Comparison of ENCODE assay signal across 9 mouse cellular contexts in the genomic region with DNA sequence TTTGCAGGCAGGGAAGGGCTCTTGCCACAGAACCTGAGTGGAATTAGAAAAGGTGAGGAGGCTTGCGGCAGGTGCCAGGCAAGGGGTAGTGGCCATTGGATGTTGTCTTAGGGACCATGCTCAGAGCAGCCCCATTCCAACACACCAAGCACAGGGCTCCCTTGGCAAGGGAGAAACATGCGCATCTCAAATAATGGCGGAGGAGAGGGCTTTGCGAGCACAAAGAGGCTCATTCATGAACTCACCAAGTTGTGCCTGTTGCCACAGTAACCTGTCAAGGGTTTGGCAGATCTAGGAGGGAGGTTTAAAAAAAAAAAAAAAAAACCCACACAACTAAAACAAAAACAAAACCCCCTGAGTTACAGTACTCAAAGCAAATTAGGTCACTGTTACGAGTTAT.
DNase-seq lines count a peak whose midpoint lies in the region; ATAC-seq and TF ChIP-seq lines count a peak whose summit lies in the region.
"Had no signal": no experiment of that assay in that cellular context is flagged by ENCODE, and none has a peak within 500 bp of the region (broad histone marks: within the 10 kb centered on the region; RNA-seq: fewer than 3 reads in every experiment).

No protein-coding gene starts in this region.

- peaks cover 6% of the 10 kb centered on the region; the same call in 1 of the 2 replicates for H3K4me1 ChIP-seq in kidney, embryonic 14.5 days (ENCODE audit: control insufficient read depth, insufficient read depth, low read length)
- H3K4me1 ChIP-seq in hindbrain, embryonic 14.5 days (replicated peaks; ENCODE audit: control insufficient read depth, insufficient read depth, low read length) = peaks cover 52% of the 10 kb centered on the region
- H3K4me1 ChIP-seq in midbrain, postnatal 0 days (ENCODE audit: insufficient read depth, low read length) = peaks cover 42% of the 10 kb centered on the region
- H3K4me1 ChIP-seq in thymus, adult 2 months (replicated peaks; ENCODE audit: control insufficient read depth, insufficient read depth, low read length) = no peaks in the 10 kb centered on the region

- no peak overlapping the region for H3K4me2 ChIP-seq in kidney, embryonic 14.5 days (replicated peaks; ENCODE audit: low read depth, low read length)
- H3K4me2 ChIP-seq in hindbrain, embryonic 14.5 days (replicated peaks) = no peak overlapping the region; the same call in 1 of the 2 replicates
- H3K4me2 ChIP-seq in midbrain, postnatal 0 days (ENCODE audit: low read depth, low read length, poor library complexity, severe bottlenecking) = no peak overlapping the region

- DNase-seq in kidney, postnatal 36 days = no peak
- DNase-seq in embryo, embryonic 11 days = peak; percentile 71
- DNase-seq in hindbrain, embryonic 14.5 days (ENCODE audit: low spot score) = peak; percentile 60
- peak; percentile 88 for DNase-seq in midbrain, postnatal 0 days (ENCODE audit: low spot score)
- no peak for DNase-seq in thymus, adult 2 months
- DNase-seq in lung, postnatal 25 days (ENCODE audit: low spot score) = no peak
- no peak for DNase-seq in urinary bladder, postnatal 10 days (ENCODE audit: low spot score)
- DNase-seq: B cell, adult 2 months had no signal

- ATAC-seq in kidney, embryonic 14.5 days (ENCODE audit: low FRiP score, low TSS enrichment) = peak; percentile 54; the same call in 1 of the 2 replicates
- ATAC-seq in hindbrain, embryonic 14.5 days (ENCODE audit: low FRiP score) = peak; percentile 83
- ATAC-seq in midbrain, postnatal 0 days (ENCODE audit: low FRiP score) = peak; percentile 76

- no peaks in the 10 kb centered on the region for H3K36me3 ChIP-seq in kidney, embryonic 14.5 days (ENCODE audit: control insufficient read depth, insufficient read depth, low read length)
- no peaks in the 10 kb centered on the region for H3K36me3 ChIP-seq in hindbrain, embryonic 14.5 days (replicated peaks; ENCODE audit: control insufficient read depth, insufficient read depth)
- H3K36me3 ChIP-seq in midbrain, postnatal 0 days (ENCODE audit: insufficient read depth, low read length) = no peaks in the 10 kb centered on the region
- no peaks in the 10 kb centered on the region for H3K36me3 ChIP-seq in thymus, adult 2 months (ENCODE audit: control insufficient read depth, insufficient read depth, low read length)

- no peak for TF ChIP-seq POLR2A in thymus, adult 2 months (IDR thresholded peaks at IDR 0.05; ENCODE audit: control insufficient read depth, extremely low read depth, insufficient read depth, low read length, poor library complexity)

- no peaks in the 10 kb centered on the region for H3K9me3 ChIP-seq in kidney, embryonic 14.5 days (ENCODE audit: control insufficient read depth, low read length)
- H3K9me3 ChIP-seq in hindbrain, embryonic 14.5 days (ENCODE audit: control insufficient read depth, low read length) = no peaks in the 10 kb centered on the region
- no peaks in the 10 kb centered on the region for H3K9me3 ChIP-seq in midbrain, postnatal 0 days (ENCODE audit: low read length)

- no peak overlapping the region for H3K4me3 ChIP-seq in kidney, embryonic 14.5 days (ENCODE audit: low read length)
- no peak overlapping the region for H3K4me3 ChIP-seq in hindbrain, embryonic 14.5 days (replicated peaks; ENCODE audit: low read length)
- H3K4me3 ChIP-seq in midbrain, postnatal 0 days (ENCODE audit: low read depth, low read length) = no peak overlapping the region
- H3K4me3 ChIP-seq in thymus, adult 2 months (ENCODE audit: control insufficient read depth, insufficient read depth, low read length) = no peak overlapping the region

- no peak for TF ChIP-seq CTCF in midbrain, postnatal 0 days (IDR thresholded peaks at IDR 0.05)
- TF ChIP-seq CTCF in thymus, adult 2 months (IDR thresholded peaks at IDR 0.05; ENCODE audit: borderline replicate concordance, control insufficient read depth, extremely low read depth, insufficient read depth, low read length, poor library complexity) = no peak

- WGBS in kidney, embryonic 14.5 days = 52% methylated on average over 5 of the region's 5 CpGs
- WGBS in hindbrain, embryonic 14.5 days = 24% methylated on average over 5 of the region's 5 CpGs
- WGBS in midbrain, postnatal 0 days = 23% methylated on average over 5 of the region's 5 CpGs
- 81% methylated on average over 5 of the region's 5 CpGs for WGBS in thymus, adult 2 months

- no peaks in the 10 kb centered on the region for H3K27me3 ChIP-seq in kidney, embryonic 14.5 days (ENCODE audit: control insufficient read depth, insufficient read depth, low read length)
- H3K27me3 ChIP-seq in hindbrain, embryonic 14.5 days (ENCODE audit: control insufficient read depth, insufficient read depth, low read length) = no peaks in the 10 kb centered on the region
- no peaks in the 10 kb centered on the region for H3K27me3 ChIP-seq in midbrain, postnatal 0 days (ENCODE audit: insufficient read depth, low read length)
- H3K27me3 ChIP-seq in thymus, adult 2 months (ENCODE audit: control insufficient read depth, insufficient read depth, low read length) = no peaks in the 10 kb centered on the region

- no peak overlapping the region for H3K9ac ChIP-seq in kidney, embryonic 14.5 days (ENCODE audit: low read depth, low read length)
- no peak overlapping the region for H3K9ac ChIP-seq in hindbrain, embryonic 14.5 days
- H3K9ac ChIP-seq in midbrain, postnatal 0 days (replicated peaks; ENCODE audit: low read length, poor library complexity, severe bottlenecking) = no peak overlapping the region

- no peak overlapping the region for H3K27ac ChIP-seq in kidney, embryonic 14.5 days (ENCODE audit: low read depth, low read length)
- peak overlapping the region; percentile 74 for H3K27ac ChIP-seq in hindbrain, embryonic 14.5 days
- H3K27ac ChIP-seq in midbrain, postnatal 0 days (ENCODE audit: low read depth, low read length) = peak overlapping the region; percentile 68
- H3K27ac ChIP-seq in thymus, adult 2 months (ENCODE audit: control insufficient read depth, insufficient read depth, low read length) = no peak overlapping the region

Comparison
In these comparisons a context has a peak if more than half of its experiments do, and no peak if none do; other contexts are left out.
1. H3K27ac ChIP-seq: peak in hindbrain, embryonic 14.5 days (single experiment) and midbrain, postnatal 0 days (single experiment); none in kidney, embryonic 14.5 days (single experiment) and thymus, adult 2 months (single experiment).
2. DNase-seq: peak in embryo, embryonic 11 days (single experiment), hindbrain, embryonic 14.5 days (single experiment) and midbrain, postnatal 0 days (single experiment); none in kidney, postnatal 36 days (0 of 2), thymus, adult 2 months (single experiment), lung, postnatal 25 days (single experiment) and urinary bladder, postnatal 10 days (single experiment).
3. Peak in every context shown above with its lines, with median percentiles within 50 percentile points of each other: ATAC-seq.